Mouse (Mus musculus): ENCODE results near the gene Spata13.

Spata13 gene

DNA sequence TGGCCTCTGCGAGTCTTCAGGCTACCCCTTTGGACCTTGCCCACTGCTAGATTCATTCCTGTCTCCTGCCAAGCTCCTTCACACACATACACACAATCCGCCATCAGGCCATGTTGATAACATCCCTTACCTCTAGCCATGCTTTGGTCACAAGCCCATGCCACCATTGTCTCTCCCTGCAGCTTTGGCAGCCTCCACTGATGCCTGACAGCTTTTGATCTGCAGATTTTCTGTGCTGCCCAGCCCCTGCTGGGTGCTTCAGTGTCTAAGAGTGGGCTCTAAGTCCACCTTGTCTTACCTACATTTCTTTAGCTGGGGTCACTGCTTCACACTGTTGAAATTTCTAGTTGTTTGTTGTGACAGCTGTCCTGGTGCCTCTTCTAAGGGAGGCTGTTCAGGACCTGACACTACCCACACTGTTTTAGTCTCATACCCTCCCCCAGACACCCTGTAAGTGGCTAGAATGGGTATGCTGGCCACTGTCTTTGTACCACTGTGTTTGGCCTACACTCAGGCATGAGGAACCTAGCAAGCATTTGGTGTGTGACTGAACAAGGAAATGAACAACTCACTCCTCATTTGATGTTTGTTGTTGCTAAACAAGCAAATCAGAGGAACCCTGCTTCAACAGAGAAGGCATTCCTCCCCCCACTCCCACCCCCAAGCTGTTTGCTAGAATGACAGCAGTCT, 43.0 kb downstream of the Spata13 start:
- no peak for DNase-seq (ENCODE audit: low spot score in 2 of 2)

DNA sequence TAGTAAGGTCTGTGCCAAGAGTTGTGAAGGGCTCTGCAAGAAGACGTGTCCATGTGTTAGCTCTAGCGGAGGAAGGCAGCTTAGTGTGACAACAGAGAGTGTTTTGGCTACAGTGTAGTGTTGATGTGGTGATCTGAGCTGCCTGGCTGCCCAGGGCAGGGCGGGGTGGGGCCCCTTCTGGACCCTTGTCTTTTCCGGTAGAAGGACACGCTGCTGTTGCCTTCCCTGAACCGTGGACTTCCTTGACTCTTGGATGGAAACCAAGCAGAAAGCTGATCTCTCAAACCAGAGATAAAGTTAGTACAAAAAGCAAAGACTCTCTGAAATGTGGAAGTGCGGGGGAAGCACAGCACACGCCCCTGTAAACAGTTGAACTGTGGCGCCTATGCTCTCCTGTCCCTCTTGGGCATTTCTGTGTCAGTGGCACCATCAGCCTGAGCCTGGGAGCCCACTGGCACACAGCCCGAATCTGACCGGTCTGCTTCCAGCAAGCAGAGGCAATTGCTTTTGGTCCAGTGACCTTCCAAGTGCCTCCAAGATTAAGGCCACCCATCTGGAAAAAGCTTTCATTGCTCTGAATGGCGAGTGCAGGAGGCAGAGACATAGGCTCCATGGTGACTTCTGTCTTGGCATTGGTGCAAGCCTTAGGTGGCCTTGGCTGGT, 48.7 kb downstream of the Spata13 start:
- DNase-seq (ENCODE audit: low spot score in 2 of 2): no peak

DNA sequence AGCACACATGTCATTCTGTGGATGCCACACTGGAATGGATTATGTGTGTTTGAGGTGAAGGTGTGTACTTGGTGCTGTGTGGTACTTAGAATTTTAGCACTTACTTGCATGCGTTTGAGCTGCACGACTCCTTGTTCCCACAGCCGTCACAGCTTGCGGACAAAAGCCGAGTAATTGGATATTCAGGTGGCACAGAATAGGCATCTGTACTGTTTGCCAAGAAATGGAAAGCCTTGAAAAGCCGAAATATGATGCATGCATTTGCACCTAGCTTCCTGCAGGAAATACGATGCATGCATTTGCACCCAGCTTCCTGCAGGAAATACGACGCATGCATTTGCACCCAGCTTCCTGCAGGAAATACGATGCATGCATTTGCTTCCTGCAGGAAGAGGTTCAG, 50.2 kb downstream of the Spata13 start:
- DNase-seq (ENCODE audit: low spot score in 2 of 2): no peak

DNA sequence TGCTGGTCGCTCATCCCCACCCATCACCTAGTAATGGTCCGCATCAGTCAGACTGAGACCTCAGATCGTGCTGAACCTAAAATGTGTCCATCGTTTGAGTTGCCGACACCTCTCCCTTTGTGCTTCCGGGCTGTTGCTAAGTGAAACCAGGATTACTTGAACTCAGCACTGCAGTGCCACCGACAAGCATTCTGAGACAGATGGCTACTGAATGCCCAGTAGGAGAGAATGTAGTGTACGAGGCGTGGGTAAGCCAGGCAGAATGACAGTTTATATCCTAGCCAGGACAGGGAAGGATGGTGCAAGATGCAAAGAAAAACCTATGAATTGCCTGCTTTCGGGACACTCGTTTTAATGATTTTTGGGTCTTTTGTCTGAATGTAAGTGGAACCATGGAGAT, 52.9 kb downstream of the Spata13 start:
- no peak for DNase-seq (ENCODE audit: low spot score in 2 of 2)

DNA sequence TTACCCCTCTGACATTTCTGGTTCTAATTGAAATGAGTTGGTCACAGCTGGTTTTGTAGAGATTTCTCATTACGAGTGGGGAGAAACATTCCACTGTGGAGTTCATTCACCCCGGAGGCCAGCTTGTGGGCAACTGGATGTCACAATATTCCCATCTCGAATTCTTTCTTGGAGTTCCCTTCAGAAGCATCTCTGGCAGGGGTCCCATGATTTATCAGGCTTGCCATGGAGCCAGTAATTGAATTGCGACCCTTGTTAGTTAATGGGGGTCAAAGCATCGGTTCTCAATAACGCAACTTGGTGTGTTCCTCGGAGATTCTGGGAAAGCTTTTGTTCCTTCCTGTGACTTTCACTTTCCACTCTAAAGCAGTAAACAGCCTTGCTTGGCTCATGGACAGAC, 53.4 kb downstream of the Spata13 start:
- DNase-seq (ENCODE audit: low spot score in 2 of 2): no peak

DNA sequence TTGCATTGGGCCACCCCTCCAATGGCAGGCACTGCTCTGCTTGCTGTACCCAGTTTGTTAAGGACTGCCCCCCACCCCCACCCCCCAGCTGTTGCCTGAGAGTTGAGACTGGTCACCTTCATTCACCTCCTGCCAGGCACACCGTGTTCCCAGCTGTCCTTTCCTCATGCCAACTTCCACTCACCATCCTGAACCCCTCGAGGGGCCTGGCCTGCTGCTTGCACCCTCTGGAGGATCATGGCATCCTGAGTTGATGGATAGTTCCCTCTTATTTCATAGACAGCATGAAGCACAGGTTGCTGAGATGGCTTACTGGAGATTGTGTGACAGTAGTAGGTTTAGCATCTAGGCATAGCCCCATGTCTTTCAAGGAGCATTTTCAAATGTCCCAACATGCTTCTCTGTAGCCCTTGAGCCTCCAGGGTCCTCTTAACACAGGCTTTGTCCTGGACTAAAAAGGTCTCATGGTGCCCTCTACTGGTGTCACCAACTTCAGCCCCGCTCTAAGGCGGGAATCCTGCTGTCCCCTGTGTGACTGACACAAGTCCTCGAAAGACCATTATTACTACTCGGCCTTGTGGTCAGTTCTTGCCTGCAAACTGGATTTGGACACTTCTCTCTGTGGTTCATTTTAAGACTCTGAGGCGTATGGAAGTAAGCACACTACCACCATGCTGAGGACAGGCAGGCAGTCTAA, 54.9 kb downstream of the Spata13 start:
- peak; percentile 45 to 62 for DNase-seq (ENCODE audit: low spot score in 2 of 2)

DNA sequence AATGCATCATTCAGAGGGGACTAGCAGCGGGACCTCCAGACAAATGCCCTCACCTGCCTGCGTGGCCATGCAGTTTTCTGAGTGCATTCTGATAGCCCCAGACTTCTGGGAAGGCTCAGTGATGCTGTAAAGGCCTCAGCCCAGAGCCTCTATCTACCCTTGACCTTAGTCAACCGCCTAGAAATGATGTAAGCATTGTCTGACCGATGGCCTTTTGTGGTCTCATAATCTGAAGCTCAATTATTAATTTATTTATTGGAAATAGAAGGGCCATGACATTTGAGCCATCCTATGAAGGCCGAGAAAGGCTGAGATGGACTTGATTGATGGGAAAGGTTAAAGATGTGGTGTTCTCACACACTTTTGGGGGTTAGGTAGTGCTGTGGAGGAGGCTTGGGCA, 56.0 kb downstream of the Spata13 start:
- DNase-seq (ENCODE audit: low spot score in 2 of 2): no peak

DNA sequence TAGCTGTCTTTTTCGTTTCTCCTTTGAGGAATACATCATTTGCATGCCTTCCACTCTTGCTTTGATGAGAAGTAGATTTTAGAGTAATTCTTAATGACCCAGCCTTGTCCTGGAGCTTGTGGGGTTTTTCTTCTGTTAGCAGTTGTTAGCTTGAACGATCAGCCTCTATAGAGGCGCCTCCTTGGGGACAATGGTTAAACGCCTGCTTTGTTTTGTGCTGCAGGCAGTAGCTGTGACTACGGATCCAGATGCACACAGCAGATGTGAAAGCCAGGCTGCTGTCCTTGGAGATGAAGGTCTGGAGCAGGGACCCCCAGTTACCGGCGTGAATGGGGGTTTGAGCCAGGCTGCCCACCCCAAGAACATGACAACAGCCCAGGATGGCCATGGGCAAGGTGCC, 56.8 kb downstream of the Spata13 start:
- no peak for DNase-seq (ENCODE audit: low spot score in 2 of 2)

DNA sequence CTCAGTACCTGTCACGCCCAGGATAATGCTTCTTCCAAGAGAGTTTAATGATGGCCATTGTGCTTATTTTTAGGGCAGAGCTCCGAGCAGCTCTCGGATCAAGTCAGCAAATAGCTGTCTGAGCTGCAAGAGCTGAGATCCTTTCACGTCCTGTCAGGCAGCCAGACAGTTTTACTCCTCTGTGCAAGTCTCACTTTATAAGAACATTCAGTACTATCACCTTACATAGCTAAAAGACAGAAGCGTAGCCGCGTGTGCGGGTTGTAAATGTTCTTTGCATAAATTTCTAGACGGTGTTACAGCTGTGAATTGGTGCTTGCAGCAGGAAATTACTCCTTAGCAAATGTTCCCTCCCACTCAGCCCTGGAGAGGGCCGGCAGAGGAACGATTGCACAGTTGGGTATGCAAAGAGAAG, 59.3 kb downstream of the Spata13 start:
- DNase-seq (ENCODE audit: low spot score in 2 of 2): no peak

DNA sequence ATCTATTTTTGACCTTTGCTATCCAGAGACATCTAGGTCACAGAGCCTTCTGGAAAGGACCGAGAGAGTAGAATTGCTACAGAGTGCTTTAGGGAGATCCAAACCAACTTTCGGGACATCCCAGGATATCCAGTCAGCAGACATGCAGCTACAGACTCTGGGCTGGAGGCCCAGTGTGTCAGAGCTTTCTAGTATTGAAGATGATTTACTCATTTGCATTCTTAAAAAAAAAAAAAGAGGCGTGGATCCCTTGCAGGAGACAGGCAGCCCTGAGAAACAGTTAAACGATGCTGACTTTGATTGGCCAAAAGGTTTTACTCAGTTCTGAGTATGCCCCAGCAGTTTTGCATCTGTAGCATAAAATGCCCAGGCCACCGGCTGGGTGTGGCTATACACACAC, 59.9 kb downstream of the Spata13 start:
- DNase-seq (ENCODE audit: low spot score in 2 of 2): no peak

DNA sequence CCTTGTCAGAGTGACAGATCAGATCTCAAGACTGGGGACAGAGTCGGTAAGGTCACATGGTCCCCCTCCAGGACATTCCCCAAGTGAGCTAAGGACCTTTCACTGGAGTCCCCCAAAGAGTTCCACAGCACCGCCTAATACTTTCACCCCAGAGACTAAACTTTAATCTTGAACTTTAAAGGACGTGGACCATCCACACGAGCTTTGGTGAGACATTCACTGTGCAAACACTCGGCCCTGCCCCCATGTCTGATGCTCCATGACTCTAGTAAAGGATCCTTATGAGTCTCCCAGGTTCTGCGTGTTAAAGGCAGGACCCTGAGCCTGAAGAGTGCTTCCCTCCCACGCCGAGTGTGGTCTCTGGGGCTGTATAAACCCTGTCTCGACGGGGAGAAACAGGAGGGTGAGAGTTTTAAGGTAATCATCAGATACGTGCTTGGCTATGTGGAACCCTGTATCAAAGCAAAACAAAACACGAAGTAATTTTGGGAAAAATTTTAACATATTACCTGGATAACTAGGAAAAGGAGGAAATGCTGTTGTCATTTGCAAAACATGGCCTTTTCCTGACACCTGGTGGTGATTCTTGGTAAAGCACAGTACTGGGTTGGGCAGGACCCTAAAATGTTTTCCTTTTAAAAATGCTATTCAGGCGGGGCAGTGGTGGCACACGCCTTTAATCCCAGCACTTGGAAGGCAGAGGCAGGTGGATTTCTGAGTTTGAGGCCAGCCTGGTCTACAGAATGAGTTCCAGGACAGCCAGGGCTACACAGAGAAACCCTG, 60.6 kb downstream of the Spata13 start:
- DNase-seq (ENCODE audit: low spot score in 2 of 2): peak; percentile 39 to 70

DNA sequence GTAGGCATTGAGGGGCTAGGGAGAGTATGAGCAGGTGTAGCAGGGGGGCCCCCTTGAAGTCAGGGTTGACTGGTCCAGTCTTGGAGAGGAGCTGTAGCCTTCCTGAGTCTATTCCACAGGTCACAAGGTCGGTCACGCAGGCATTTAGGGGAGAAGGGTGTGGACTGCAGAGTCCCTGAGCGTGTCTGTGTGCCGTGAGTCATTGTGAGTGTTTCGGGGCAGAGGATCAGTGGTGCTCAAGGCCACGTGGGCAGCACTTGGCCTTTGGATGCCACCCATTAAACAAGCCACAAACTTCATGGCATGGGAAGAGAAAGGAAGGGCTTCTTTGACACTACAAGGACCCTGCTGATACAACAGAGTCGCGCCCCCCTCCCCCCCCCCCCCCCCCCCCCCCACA, 63.5 kb downstream of the Spata13 start:
- no peak for DNase-seq (ENCODE audit: low spot score in 2 of 2)

DNA sequence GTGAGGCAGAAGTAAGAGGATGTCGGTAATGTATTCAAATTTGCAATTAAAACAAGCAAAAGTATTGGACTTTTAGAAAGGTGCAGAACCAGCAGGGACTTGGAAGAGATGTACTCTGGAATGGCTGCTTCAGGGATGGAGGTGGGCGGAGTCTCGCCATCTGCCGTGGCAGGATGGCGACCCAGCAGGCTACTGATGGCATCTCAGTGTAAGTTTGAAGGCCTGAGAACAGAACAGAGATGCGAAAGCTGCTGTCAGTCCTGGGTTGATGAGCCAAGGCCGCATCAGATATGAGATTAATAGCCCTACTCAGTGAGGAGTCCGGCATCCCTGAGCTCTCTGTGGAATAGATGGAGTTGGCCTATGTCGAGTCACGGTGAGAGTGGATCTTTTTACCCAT, 65.2 kb downstream of the Spata13 start:
- no peak for DNase-seq (ENCODE audit: low spot score in 2 of 2)

DNA sequence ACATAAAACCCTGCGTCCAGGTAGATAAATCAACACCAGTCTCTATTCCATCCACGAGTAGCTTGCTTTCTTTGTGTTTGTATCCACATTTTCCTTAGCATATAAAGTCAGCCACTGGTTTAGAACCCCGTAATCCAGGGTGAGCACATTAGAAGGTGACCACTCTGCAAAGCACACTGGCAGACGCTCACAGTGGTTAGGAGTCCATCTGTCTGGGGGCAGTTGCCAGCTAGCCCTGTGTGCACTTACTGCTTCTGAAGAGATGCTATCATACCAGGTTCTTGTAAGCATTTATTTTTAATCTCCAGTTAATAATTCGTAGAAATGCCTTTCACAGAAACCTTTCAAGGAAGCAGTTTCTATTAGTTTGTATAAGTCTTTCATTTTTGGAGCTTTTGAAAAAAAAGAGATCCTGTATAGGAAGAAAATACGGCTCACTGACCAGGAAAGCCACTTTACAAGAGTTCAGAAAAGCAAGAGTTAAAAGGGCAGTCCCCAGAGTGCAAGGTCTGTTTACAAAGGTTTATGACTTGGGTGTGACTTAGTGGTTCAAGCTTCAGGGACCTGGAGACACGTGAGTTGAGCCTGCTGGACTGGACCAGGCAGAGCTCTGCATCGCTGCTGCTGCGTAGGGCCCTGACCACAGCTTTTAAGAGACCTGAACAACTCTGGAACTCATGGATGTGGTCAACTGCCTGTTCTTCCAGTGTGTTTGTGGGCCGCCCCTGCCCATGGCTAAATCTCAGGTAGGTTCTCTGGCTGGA, 68.8 kb downstream of the Spata13 start:
- no peak for DNase-seq (ENCODE audit: low spot score in 2 of 2)

DNA sequence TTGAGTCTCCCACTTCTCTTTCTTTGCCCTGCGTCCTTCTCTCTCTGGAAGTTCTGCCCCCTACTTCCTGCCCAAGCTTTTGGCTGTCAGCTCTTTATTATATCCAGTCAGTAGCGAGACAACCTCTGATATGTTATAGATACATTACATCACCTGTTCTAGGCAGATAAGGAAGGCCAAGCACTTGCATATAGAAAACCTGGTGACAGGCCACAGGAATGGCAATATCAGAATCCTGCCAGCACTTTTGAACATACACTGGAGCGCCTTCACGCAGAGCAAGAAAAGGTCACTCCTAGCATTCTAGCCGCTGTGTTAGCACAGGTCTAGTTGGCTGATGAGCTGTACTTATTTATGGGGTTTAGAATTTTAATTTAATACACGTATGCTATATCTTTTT, 70.7 kb downstream of the Spata13 start:
- DNase-seq (ENCODE audit: low spot score in 2 of 2): no peak

DNA sequence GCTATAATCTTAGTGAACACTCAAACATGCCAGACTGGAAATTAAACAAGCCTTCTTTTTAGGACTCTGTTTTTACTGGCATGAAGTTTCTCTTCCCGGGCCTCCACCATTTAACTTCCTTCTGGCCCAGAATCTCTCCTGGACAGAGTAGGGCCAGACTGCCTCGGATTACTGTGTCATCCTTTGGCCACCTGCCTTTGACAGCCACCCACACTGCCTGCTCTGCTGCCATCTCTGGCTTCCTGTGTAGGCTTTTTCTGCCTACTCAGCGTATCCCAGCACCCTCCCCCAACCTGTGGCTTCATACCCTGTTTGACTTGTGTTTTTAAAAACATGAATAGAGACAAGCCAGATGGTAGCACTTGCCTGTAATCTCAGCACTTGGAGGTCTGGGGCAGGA, 71.2 kb downstream of the Spata13 start:
- peak; percentile 66 for DNase-seq (ENCODE audit: low spot score in 2 of 2)

DNA sequence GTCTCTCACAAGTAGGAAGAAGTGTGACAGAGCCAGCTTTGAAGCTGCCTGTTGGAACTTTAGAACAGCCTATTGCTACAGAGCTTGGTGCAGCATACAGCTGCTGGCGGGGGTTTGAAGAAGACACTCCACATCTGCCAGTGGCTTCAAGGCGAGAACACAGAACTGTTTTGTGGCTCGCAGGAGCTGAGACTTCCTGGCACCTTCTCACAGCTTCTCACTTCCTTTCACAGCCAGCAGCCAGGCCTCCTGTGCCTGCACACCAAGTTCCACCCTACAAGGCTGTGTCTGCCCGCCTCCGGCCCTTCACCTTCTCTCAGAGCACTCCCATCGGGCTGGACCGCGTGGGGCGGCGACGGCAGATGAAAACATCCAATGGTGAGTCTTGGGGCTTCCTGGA, 75.4 kb downstream of the Spata13 start:
- DNase-seq (ENCODE audit: low spot score in 2 of 2): peak; percentile 82 to 84

DNA sequence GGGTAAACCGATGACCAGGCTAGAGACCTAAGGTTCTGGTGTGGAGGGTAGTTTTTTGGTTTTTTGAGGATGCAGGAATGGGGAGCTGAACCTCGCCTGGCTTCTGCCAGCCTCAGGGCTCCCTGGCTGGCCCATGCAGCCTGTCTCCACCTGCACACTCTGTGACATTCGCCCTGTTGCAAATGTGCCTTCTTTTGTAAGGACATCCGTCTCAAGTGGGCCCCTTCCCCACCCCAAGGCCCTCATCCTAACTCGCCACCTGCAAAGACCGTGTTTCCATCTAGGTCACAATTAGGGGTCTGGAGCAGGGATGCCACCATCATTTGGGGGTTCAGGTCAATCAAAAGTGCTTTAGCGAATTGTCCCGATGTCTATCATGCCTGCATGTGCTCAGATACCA, 75.9 kb downstream of the Spata13 start:
- DNase-seq (ENCODE audit: low spot score in 2 of 2): peak; percentile 31 to 38

DNA sequence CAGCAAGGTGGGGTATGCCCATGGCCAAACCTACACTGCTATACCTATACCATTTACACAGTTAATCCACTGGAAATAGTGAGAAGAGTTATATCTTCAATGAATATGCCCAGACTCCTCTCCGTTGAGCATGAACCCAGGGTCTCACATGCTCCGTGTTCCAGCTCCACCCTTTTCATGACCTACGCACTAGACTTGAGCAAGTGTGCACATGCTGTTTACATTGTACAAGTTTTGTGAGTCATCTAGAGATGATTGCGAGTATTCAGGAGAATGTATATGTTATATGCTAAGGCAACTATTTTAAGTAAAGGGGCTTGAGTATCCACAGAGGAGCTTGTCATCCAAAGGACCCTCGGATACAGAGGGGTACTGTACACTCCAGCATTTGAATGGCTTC, 77.4 kb downstream of the Spata13 start:
- DNase-seq (ENCODE audit: low spot score in 2 of 2): no peak

DNA sequence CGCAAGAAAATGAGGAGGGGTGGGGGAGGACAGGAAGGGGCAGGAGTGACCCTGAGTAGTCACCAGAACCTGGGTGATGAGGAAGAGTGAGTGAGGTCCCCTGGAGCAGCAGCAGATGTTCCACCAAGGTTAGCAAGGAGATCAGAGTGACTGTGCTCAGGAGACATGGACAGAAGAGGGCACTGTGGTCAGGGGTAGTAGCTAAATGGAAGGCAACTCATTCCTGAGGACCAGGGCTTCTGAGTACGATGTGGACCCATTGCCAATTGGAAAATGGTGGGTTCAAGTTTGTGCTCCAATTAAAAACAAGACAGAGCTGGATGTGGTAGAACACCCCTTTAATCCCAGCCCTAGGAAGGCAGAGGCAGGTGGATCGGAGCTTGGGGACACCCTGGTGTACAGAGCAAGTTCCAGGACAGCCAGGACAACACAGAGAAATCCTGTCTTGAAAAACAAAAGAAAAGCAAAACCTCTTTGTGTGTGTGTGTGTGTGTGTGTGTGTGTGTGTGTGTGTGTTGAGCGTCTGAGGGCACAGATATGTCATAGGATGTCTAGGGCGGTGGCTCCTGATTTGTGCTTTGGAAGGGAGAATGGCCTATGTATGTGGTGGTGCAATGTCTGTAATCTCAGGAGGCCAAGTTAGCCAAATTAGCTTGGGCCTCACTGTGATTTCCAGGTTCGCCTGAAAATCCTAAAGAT, 77.9 kb downstream of the Spata13 start:
- peak in 1 of 2 experiments; percentile 35 for DNase-seq (ENCODE audit: low spot score in 2 of 2)

DNA sequence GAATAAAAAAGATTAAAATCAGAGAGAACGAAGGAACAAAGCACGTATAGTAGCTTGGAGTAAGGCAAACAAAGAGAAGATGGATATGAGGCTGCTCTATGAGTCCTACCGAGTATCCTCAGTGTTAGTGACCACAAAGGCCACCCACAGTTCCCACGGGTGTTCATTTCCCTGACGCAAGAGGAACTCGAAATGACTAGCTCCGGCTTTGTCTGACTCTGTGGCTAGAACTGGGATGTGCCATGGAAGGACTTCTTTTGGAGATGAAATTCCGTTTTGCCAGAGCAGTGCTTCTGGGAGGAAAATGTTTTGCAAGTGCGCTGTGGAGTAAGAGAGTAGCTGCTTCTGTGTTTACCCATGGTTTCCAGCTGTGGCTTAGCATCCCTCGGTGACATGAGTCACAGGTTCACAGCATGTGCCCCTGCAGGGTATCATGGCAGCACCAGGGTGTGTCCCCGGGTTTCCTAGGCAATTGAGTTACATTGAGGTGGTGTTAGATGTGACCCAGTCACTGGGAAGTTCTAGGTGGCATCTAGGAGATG, 78.6 kb downstream of the Spata13 start:
- DNase-seq (ENCODE audit: low spot score in 2 of 2): no peak

Data from thymus, postnatal 10 days (tissue).